Mouse (Mus musculus): ENCODE data around the gene Olfr744. TPM values are rescaled to one million over a fixed set of nuclear protein-coding genes. Genes with fewer than 3 reads are reported as not detected.
"Not testable (repeated sequence)": the region's sequence is repeated elsewhere in the genome, so short reads cannot be mapped to it uniquely, and the experiment has no call there.

The Olfr744 gene
- not detected in 2 replicates for polyA plus RNA-seq (2011; ENCODE audit: insufficient read depth, insufficient read length, low read depth, missing spikeins)

- TF ChIP-seq CTCF (IDR thresholded peaks at IDR 0.05; ENCODE audit: low read depth, low read length): no peak
- TF ChIP-seq POLR2A (IDR thresholded peaks at IDR 0.05; ENCODE audit: insufficient read depth, low read length): no peak
- no peak for TF ChIP-seq EP300 (IDR thresholded peaks at IDR 0.05; ENCODE audit: insufficient read depth, low read depth, low read length)
- Histone ChIP-seq H3K36me3 (ENCODE audit: control insufficient read depth, insufficient read depth, low read length, poor library complexity, severe bottlenecking) (no peaks in the 10 kb centered on the region), H3K27ac (ENCODE audit: insufficient read depth, low read length) (no peak within 1 kb of the TSS), H3K4me1 (ENCODE audit: control insufficient read depth, insufficient read depth, low read length) (no peaks in the 10 kb centered on the region), H3K4me3 (ENCODE audit: low read depth, low read length) (no peak within 1 kb of the TSS), H3K27me3 (ENCODE audit: control insufficient read depth, insufficient read depth, low read length, poor library complexity, severe bottlenecking) (no peaks in the 10 kb centered on the region), H3K9me3 (replicated peaks; ENCODE audit: control insufficient read depth, insufficient read depth, low read length, poor library complexity, severe bottlenecking) (no peaks in the 10 kb centered on the region), H3K9ac (ENCODE audit: low read depth, poor library complexity, severe bottlenecking) (no peak within 1 kb of the TSS)
Observed at GRCm38 (mm10) chr14:50614579-50614978, at the start of gene Olfr744. TSS of gene Olfr744 (plus strand) at chr14:50614879.

DNA sequence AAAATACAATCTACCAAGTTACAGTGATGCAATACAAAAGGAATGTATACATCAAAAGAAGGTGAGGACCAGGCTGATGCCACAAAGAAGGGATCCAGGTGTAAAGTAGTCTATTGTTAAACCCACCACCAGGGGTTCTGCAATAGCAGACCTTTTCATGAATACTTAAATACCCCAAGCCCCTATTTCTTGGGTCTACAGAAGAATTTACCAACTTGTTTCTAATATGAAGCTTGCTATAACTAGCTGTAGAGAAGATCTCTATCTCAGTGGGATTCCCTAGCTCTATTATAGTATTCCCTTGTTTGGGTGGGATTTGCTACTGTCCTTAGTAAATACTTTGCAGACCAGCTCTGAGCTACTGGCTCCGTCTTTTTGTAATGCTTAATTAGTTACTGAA is 41.6 kb upstream of the Olfr744 start:
- not testable (repeated sequence) for H3K27ac ChIP-seq (ENCODE audit: insufficient read depth, low read length); H3K27me3 ChIP-seq (ENCODE audit: control insufficient read depth, insufficient read depth, low read length, poor library complexity, severe bottlenecking); H3K36me3 ChIP-seq (ENCODE audit: control insufficient read depth, insufficient read depth, low read length, poor library complexity, severe bottlenecking); H3K4me1 ChIP-seq (ENCODE audit: control insufficient read depth, insufficient read depth, low read length); H3K9ac ChIP-seq (ENCODE audit: low read depth, poor library complexity, severe bottlenecking); H3K4me3 ChIP-seq (ENCODE audit: low read depth, low read length)
- peaks cover 16% of the 10 kb centered on the region for H3K9me3 ChIP-seq (replicated peaks; ENCODE audit: control insufficient read depth, insufficient read depth, low read length, poor library complexity, severe bottlenecking)

GRCm38 (mm10) chr14:50639088-50639487 is 24.4 kb downstream of the Olfr744 start, which contains the start of gene Olfr745:
TSS of gene Olfr745 (plus strand) at chr14:50639388.
- no peaks in the 10 kb centered on the region for H3K27me3 ChIP-seq (ENCODE audit: control insufficient read depth, insufficient read depth, low read length, poor library complexity, severe bottlenecking)
- no peak for TF ChIP-seq CTCF (IDR thresholded peaks at IDR 0.05; ENCODE audit: low read depth, low read length)
- TF ChIP-seq EP300 (IDR thresholded peaks at IDR 0.05; ENCODE audit: insufficient read depth, low read depth, low read length): no peak
- no peak for TF ChIP-seq POLR2A (IDR thresholded peaks at IDR 0.05; ENCODE audit: insufficient read depth, low read length)
- no peaks in the 10 kb centered on the region for H3K36me3 ChIP-seq (ENCODE audit: control insufficient read depth, insufficient read depth, low read length, poor library complexity, severe bottlenecking)
- H3K9ac ChIP-seq (ENCODE audit: low read depth, poor library complexity, severe bottlenecking): no peak within 1 kb of the TSS
- no peak within 1 kb of the TSS for H3K27ac ChIP-seq (ENCODE audit: insufficient read depth, low read length)
- H3K4me3 ChIP-seq (ENCODE audit: low read depth, low read length): no peak within 1 kb of the TSS
- H3K4me1 ChIP-seq (ENCODE audit: control insufficient read depth, insufficient read depth, low read length): no peaks in the 10 kb centered on the region
- H3K9me3 ChIP-seq (replicated peaks; ENCODE audit: control insufficient read depth, insufficient read depth, low read length, poor library complexity, severe bottlenecking): no peaks in the 10 kb centered on the region

- Histone ChIP-seq H3K36me3 (ENCODE audit: control insufficient read depth, insufficient read depth, low read length, poor library complexity, severe bottlenecking) (no peaks in the 10 kb centered on the region), H3K4me1 (ENCODE audit: control insufficient read depth, insufficient read depth, low read length) (no peaks in the 10 kb centered on the region), H3K4me3 (ENCODE audit: low read depth, low read length) (no peak within 1 kb of the TSS), H3K9ac (ENCODE audit: low read depth, poor library complexity, severe bottlenecking) (no peak within 1 kb of the TSS), H3K27ac (ENCODE audit: insufficient read depth, low read length) (no peak within 1 kb of the TSS), H3K9me3 (replicated peaks; ENCODE audit: control insufficient read depth, insufficient read depth, low read length, poor library complexity, severe bottlenecking) (no peaks in the 10 kb centered on the region), H3K27me3 (ENCODE audit: control insufficient read depth, insufficient read depth, low read length, poor library complexity, severe bottlenecking) (no peaks in the 10 kb centered on the region)
- no peak for TF ChIP-seq POLR2A (IDR thresholded peaks at IDR 0.05; ENCODE audit: insufficient read depth, low read length)
- TF ChIP-seq CTCF (IDR thresholded peaks at IDR 0.05; ENCODE audit: low read depth, low read length): no peak
- TF ChIP-seq EP300 (IDR thresholded peaks at IDR 0.05; ENCODE audit: insufficient read depth, low read depth, low read length): no peak
Observed at GRCm38 (mm10) chr14:50646783-50647182, 32.1 kb downstream of the Olfr744 start, which contains the start of gene Olfr746. TSS of gene Olfr746 (plus strand) at chr14:50647083.

Other genes with a start within 250 kb of the Olfr744 start
- gene Olfr736, start 233.7 kb upstream of the Olfr744 start, polyA plus RNA-seq (2011; ENCODE audit: insufficient read depth, insufficient read length, low read depth, missing spikeins): not detected in 2 replicates
- not detected in 2 replicates for gene Olfr738, start 207.3 kb upstream of the Olfr744 start, polyA plus RNA-seq (2011; ENCODE audit: insufficient read depth, insufficient read length, low read depth, missing spikeins)
- gene Olfr739, start 196.3 kb upstream of the Olfr744 start, polyA plus RNA-seq (2011; ENCODE audit: insufficient read depth, insufficient read length, low read depth, missing spikeins): not detected in 2 replicates
- not detected in 2 replicates for gene Olfr740, start 169.3 kb upstream of the Olfr744 start, polyA plus RNA-seq (2011; ENCODE audit: insufficient read depth, insufficient read length, low read depth, missing spikeins)
- not detected in 2 replicates for gene Olfr741, start 142.1 kb upstream of the Olfr744 start, polyA plus RNA-seq (2011; ENCODE audit: insufficient read depth, insufficient read length, low read depth, missing spikeins)
- not detected in 2 replicates for gene Olfr742, start 111.3 kb upstream of the Olfr744 start, polyA plus RNA-seq (2011; ENCODE audit: insufficient read depth, insufficient read length, low read depth, missing spikeins)
- gene Olfr743, start 93.0 kb upstream of the Olfr744 start, polyA plus RNA-seq (2011; ENCODE audit: insufficient read depth, insufficient read length, low read depth, missing spikeins): not detected in 2 replicates
- gene Olfr745, start 24.5 kb downstream of the Olfr744 start, polyA plus RNA-seq (2011; ENCODE audit: insufficient read depth, insufficient read length, low read depth, missing spikeins): not detected in 2 replicates
- gene Olfr746, start 32.2 kb downstream of the Olfr744 start, polyA plus RNA-seq (2011; ENCODE audit: insufficient read depth, insufficient read length, low read depth, missing spikeins): not detected in 2 replicates
- not detected in 2 replicates for gene Olfr747, start 78.3 kb downstream of the Olfr744 start, polyA plus RNA-seq (2011; ENCODE audit: insufficient read depth, insufficient read length, low read depth, missing spikeins)
- not detected in 2 replicates for gene Olfr748, start 92.5 kb downstream of the Olfr744 start, polyA plus RNA-seq (2011; ENCODE audit: insufficient read depth, insufficient read length, low read depth, missing spikeins)
- gene Olfr749, start 130.2 kb downstream of the Olfr744 start, polyA plus RNA-seq (2011; ENCODE audit: insufficient read depth, insufficient read length, low read depth, missing spikeins): not detected in 2 replicates
- 44.7 and 48.1 TPM in 2 replicates for gene Ttc5, start 170.6 kb downstream of the Olfr744 start, polyA plus RNA-seq (2011; ENCODE audit: insufficient read depth, insufficient read length, low read depth, missing spikeins)
- 0.44 TPM in 1 of 2 replicates, not detected in the other for gene Ccnb1ip1, start 192.9 kb downstream of the Olfr744 start, polyA plus RNA-seq (2011; ENCODE audit: insufficient read depth, insufficient read length, low read depth, missing spikeins)
- 86.5 and 91.5 TPM in 2 replicates for gene Parp2, start 193.0 kb downstream of the Olfr744 start, polyA plus RNA-seq (2011; ENCODE audit: insufficient read depth, insufficient read length, low read depth, missing spikeins)